Mouse (Mus musculus): ENCODE data around the gene Tmem30c.

DNA sequence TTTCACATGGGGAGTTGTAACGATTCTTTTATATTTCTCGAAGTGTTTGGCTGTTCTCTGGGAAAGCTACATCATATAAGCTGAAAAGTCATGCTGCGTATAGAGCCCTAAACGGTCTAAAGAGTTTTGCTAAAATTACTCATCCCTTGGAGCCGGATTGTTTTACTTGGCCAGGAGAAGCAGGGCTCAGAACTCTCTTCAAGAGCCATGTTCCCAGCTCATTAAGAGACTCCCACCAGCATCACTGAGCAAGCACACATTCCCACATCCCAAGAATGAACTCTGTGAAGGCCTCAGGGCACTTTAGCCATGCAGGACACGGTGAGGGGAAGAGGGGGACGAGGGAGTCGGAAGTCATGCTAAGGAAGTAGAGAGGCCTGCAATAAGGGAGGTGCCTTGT is 36.4 kb upstream of the Tmem30c start:
- TF ChIP-seq CTCF (IDR thresholded peaks at IDR 0.05; ENCODE audit: low read depth, low read length): no peak
- no peak for TF ChIP-seq POLR2A (IDR thresholded peaks at IDR 0.05; ENCODE audit: borderline replicate concordance, low read depth, low read length)
